Mouse (Mus musculus) limb, embryonic 12.5 days (tissue): ENCODE data around the gene Zzef1. TPM values are rescaled to one million over a fixed set of nuclear protein-coding genes. Genes with fewer than 3 reads are reported as not detected.

Experiments used
- ATAC-seq: fragments of 200-750 bp; cut with Nextera tagmentation; 2 replicates; pipeline ENCODE4 v1.8.0; 2017; ENCODE audit warnings: low read depth, moderate TSS enrichment; ENCODE audit not compliant: insufficient number of reproducible peaks, insufficient read depth, low FRiP score, low TSS enrichment
- H3K27ac ChIP-seq: fragments of 300-500 bp; sonication (generic); 2 replicates; pipeline ENCODE4 v1.5.1; 2016; ENCODE audit warnings: mild to moderate bottlenecking, moderate library complexity
- H3K27me3 ChIP-seq: fragments of 300-500 bp; sonication (generic); 2 replicates; pipeline ENCODE4 v1.6.1; 2016; ENCODE audit warnings: mild to moderate bottlenecking, moderate library complexity
- H3K36me3 ChIP-seq: fragments of 300-500 bp; sonication (generic); 2 replicates; pipeline ENCODE4 v1.6.1; 2016; ENCODE audit warnings: mild to moderate bottlenecking, moderate library complexity
- H3K4me1 ChIP-seq: fragments of 300-500 bp; sonication (generic); replicated peaks from 2 replicates; pipeline ENCODE4 v1.6.1; 2016
- H3K4me2 ChIP-seq: fragments of 300-500 bp; sonication (generic); 2 replicates; pipeline ENCODE4 v1.6.1; 2016; ENCODE audit warnings: mild to moderate bottlenecking, moderate library complexity
- H3K4me3 ChIP-seq: fragments of 300-500 bp; sonication (generic); replicated peaks from 2 replicates; pipeline ENCODE4 v1.5.1; 2016; ENCODE audit warnings: mild to moderate bottlenecking
- H3K9ac ChIP-seq: fragments of 300-500 bp; sonication (generic); replicated peaks from 2 replicates; pipeline ENCODE4 v1.6.1; 2016; ENCODE audit warnings: mild to moderate bottlenecking, moderate library complexity
- H3K9me3 ChIP-seq: fragments of 300-500 bp; sonication (generic); 2 replicates; pipeline ENCODE4 v1.6.1; 2016; ENCODE audit warnings: mild to moderate bottlenecking, moderate library complexity
- WGBS: fragments of 180-500 bp; shearing (Covaris S2); methylation state at CpG from one replicate; pipeline ENCODE4 v1.1.7; 2016; 5-methylcytosine and 5-hydroxymethylcytosine counted together
- microRNA-seq: library from miRNA; unstranded; fragments of <30 nt; microRNA quantifications from one replicate; pipeline ENCODE4, GENCODE M21; 2017
- polyA plus RNA-seq: library from polyadenylated mRNA; unstranded; fragments of >200 nt; fragmentation: Nextera tagmentation; extraction: Ambion mirVana; gene quantifications from 2 replicates; pipeline ENCODE4 v1.2.1, GENCODE M21; 2016

Gene Zzef1
- polyA plus RNA-seq, 1 experiment from 2014 or later, result 7.9 TPM

- WGBS, result 11% methylated on average over 15 of the region's 15 CpGs
- Histone ChIP-seq H3K36me3 (no peaks in the 10 kb centered on the region), H3K4me2 (peak overlapping the region; percentile 61; the same call in 1 of the 2 replicates), H3K27ac (no peak overlapping the region), H3K9ac (no peak overlapping the region), H3K4me3 (peak overlapping the region; percentile 39; the same call in 1 of the 2 replicates), H3K27me3 (peaks cover 64% of the 10 kb centered on the region), H3K9me3 (no peaks in the 10 kb centered on the region), H3K4me1 (peaks cover 16% of the 10 kb centered on the region)
- ATAC-seq, result no peak
These were observed 164.1 kb downstream of the Zzef1 start for GRCm38 (mm10) chr11:72959924-72960679.

GRCm38 (mm10) chr11:72960723-72961071 lies 164.7 kb downstream of the Zzef1 start:
- ATAC-seq, result no peak
- 2% methylated on average over 15 of the region's 15 CpGs for WGBS
- Histone ChIP-seq H3K27me3 (peaks cover 65% of the 10 kb centered on the region), H3K4me3 (peak overlapping the region; percentile 39), H3K36me3 (no peaks in the 10 kb centered on the region), H3K4me1 (peaks cover 17% of the 10 kb centered on the region), H3K9ac (no peak overlapping the region), H3K9me3 (no peaks in the 10 kb centered on the region), H3K27ac (no peak overlapping the region), H3K4me2 (peak overlapping the region; percentile 61)

GRCm38 (mm10) chr11:72961072-72961980 lies 165.3 kb downstream of the Zzef1 start, which contains the start of gene Atp2a3:
Gene Atp2a3, plus strand, starts transcription at chr11:72961169.
- no peak for ATAC-seq
- Histone ChIP-seq H3K4me3 (peak within 1 kb of the TSS; percentile 39), H3K4me2 (peak within 1 kb of the TSS; percentile 61), H3K9ac (peak within 1 kb of the TSS; percentile 31; the same call in 1 of the 2 replicates), H3K4me1 (peaks cover 19% of the 10 kb centered on the region), H3K27me3 (peaks cover 68% of the 10 kb centered on the region), H3K9me3 (no peaks in the 10 kb centered on the region), H3K27ac (no peak within 1 kb of the TSS), H3K36me3 (no peaks in the 10 kb centered on the region)
- 4% methylated on average over 70 of the region's 70 CpGs for WGBS

GRCm38 (mm10) chr11:72962378-72962777 lies 166.4 kb downstream of the Zzef1 start:
- Histone ChIP-seq H3K36me3 (no peaks in the 10 kb centered on the region), H3K9me3 (no peaks in the 10 kb centered on the region), H3K9ac (no peak overlapping the region), H3K4me2 (no peak overlapping the region), H3K4me1 (peaks cover 19% of the 10 kb centered on the region), H3K4me3 (no peak overlapping the region), H3K27me3 (peaks cover 68% of the 10 kb centered on the region), H3K27ac (no peak overlapping the region)
- ATAC-seq, result no peak
- 63% methylated on average over 2 of the region's 2 CpGs for WGBS

- Histone ChIP-seq H3K4me1 (peaks cover 19% of the 10 kb centered on the region), H3K36me3 (no peaks in the 10 kb centered on the region), H3K27ac (no peak overlapping the region), H3K4me3 (no peak overlapping the region), H3K27me3 (peaks cover 62% of the 10 kb centered on the region), H3K9me3 (no peaks in the 10 kb centered on the region), H3K9ac (no peak overlapping the region), H3K4me2 (no peak overlapping the region)
- WGBS, result 40% methylated on average over 7 of the region's 7 CpGs
- ATAC-seq, result no peak
These were observed 167.2 kb downstream of the Zzef1 start for GRCm38 (mm10) chr11:72963058-72963788.

- Histone ChIP-seq H3K27ac (no peak overlapping the region), H3K9me3 (no peaks in the 10 kb centered on the region), H3K27me3 (peaks cover 56% of the 10 kb centered on the region), H3K4me1 (peaks cover 19% of the 10 kb centered on the region), H3K4me3 (no peak overlapping the region), H3K4me2 (no peak overlapping the region), H3K9ac (no peak overlapping the region), H3K36me3 (no peaks in the 10 kb centered on the region)
- ATAC-seq, result no peak
- 50% methylated on average over 3 of the region's 3 CpGs for WGBS
These were observed 167.8 kb downstream of the Zzef1 start for GRCm38 (mm10) chr11:72963789-72964294.

GRCm38 (mm10) chr11:72974995-72975503 lies 179.0 kb downstream of the Zzef1 start:
- Histone ChIP-seq H3K27me3 (peaks cover 26% of the 10 kb centered on the region), H3K27ac (no peak overlapping the region), H3K36me3 (no peaks in the 10 kb centered on the region), H3K9ac (no peak overlapping the region), H3K4me2 (no peak overlapping the region), H3K4me1 (no peaks in the 10 kb centered on the region), H3K9me3 (no peaks in the 10 kb centered on the region), H3K4me3 (no peak overlapping the region)
- WGBS, result 76% methylated on average over 13 of the region's 13 CpGs
- no peak for ATAC-seq

Small RNA genes lying within 50 kb of the gene (microRNA-seq; reads per million reads assigned to microRNA genes)
- gene Gm44467, result not detected

Other genes starting within 250 kb of the Zzef1 start
- gene Spns3, start 245.7 kb upstream of the Zzef1 start, polyA plus RNA-seq, result not detected in 2 replicates
- gene Ube2g1, start 188.9 kb upstream of the Zzef1 start, polyA plus RNA-seq, result 83.3 and 92.9 TPM in 2 replicates
- gene Ankfy1, start 106.2 kb upstream of the Zzef1 start, polyA plus RNA-seq, result 28.6 and 30.7 TPM in 2 replicates
- gene Cyb5d2, start 84 bp upstream of the Zzef1 start, polyA plus RNA-seq, result 5.6 and 5.7 TPM in 2 replicates
- 1.3 and 1.5 TPM in 2 replicates for gene Atp2a3, start 164.9 kb downstream of the Zzef1 start, polyA plus RNA-seq
- 1.0 and 1.4 TPM in 2 replicates for gene P2rx1, start 202.9 kb downstream of the Zzef1 start, polyA plus RNA-seq
- 9.3 and 9.7 TPM in 2 replicates for gene Camkk1, start 222.8 kb downstream of the Zzef1 start, polyA plus RNA-seq